Mouse (Mus musculus) CH12.LX (cell line): ENCODE measurements around the gene Rpgrip1.

Experiments used
- CHD1 ChIP-seq: IDR thresholded peaks from 2 replicates; pipeline ENCODE4 v1.6.1; 2012; ENCODE audit warnings: low read depth, low read length, improper control_type of control experiment, inconsistent platforms
- CTCF ChIP-seq, 2 experiments: IDR thresholded peaks in 1 of 2; conservative IDR thresholded peaks in 1 of 2; 2 replicates each; pipeline ENCODE4 v1.5.1; 2011 to 2012; ENCODE audit warnings: low read depth in 2 of 2, low read length in 2 of 2, improper control_type of control experiment in 1 of 2, inconsistent platforms in 1 of 2, mild to moderate bottlenecking in 1 of 2, moderate library complexity in 1 of 2
- EP300 ChIP-seq: IDR thresholded peaks from 2 replicates; pipeline ENCODE4 v1.6.1; 2011; ENCODE audit warnings: low read length, improper control_type of control experiment
- ETS1 ChIP-seq: conservative IDR thresholded peaks from 2 replicates; pipeline ENCODE4 v1.6.1; 2012; ENCODE audit warnings: low read depth, mild to moderate bottlenecking, inconsistent platforms, low read length, improper control_type of control experiment, moderate library complexity
- KAT2A ChIP-seq: IDR thresholded peaks from 2 replicates; pipeline ENCODE4 v1.6.1; 2012; ENCODE audit warnings: low read length, improper control_type of control experiment, inconsistent platforms; ENCODE audit not compliant: insufficient replicate concordance
- NRF1 ChIP-seq: IDR thresholded peaks from 2 replicates; pipeline ENCODE4 v1.6.1; 2014; ENCODE audit warnings: low read depth, mild to moderate bottlenecking, inconsistent platforms, low read length, improper control_type of control experiment, moderate library complexity
- POLR2A ChIP-seq: IDR thresholded peaks from 2 replicates; pipeline ENCODE4 v1.6.1; 2011; ENCODE audit warnings: low read depth, mild to moderate bottlenecking, improper control_type of control experiment, low read length
- POLR2AphosphoS2 ChIP-seq: IDR thresholded peaks from 2 replicates; pipeline ENCODE4 v1.6.1; 2011; ENCODE audit warnings: low read depth, low read length, improper control_type of control experiment
- SIN3A ChIP-seq: IDR thresholded peaks from 2 replicates; pipeline ENCODE4 v1.6.1; 2012; ENCODE audit warnings: low read length, improper control_type of control experiment, inconsistent platforms
- SMC3 ChIP-seq: IDR thresholded peaks from 2 replicates; pipeline ENCODE4 v1.6.1; 2011; ENCODE audit warnings: low read depth, low read length, improper control_type of control experiment
- TCF12 ChIP-seq: IDR thresholded peaks from 2 replicates; pipeline ENCODE4 v1.6.1; 2014; ENCODE audit warnings: low read depth, mild to moderate bottlenecking, inconsistent platforms, low read length, improper control_type of control experiment
- ZNF384 ChIP-seq: IDR thresholded peaks from 2 replicates; pipeline ENCODE4 v1.6.1; 2012; ENCODE audit warnings: low read depth, low read length, improper control_type of control experiment, inconsistent platforms

GRCm38 (mm10) chr14:52061798-52062197 lies 48.7 kb upstream of the Rpgrip1 start:
- TF ChIP-seq CTCF (conservative IDR thresholded peaks at IDR 0.05 in 1 of 2, IDR thresholded peaks at IDR 0.05 in 1 of 2; ENCODE audit: low read depth in 2 of 2, low read length in 2 of 2) (no peak), TCF12 (no peak), POLR2A (no peak), SIN3A (no peak), ETS1 (no peak), SMC3 (no peak), NRF1 (no peak), POLR2AphosphoS2 (no peak), EP300 (no peak), CHD1 (no peak), KAT2A (no peak), ZNF384 (no peak; the same call in 1 of the 2 replicates)
